Mouse (Mus musculus): Measurements from ENCODE around the gene Fam207a. TPM values are rescaled to one million over a fixed set of nuclear protein-coding genes. Genes with fewer than 3 reads are reported as not detected.
A peak's percentile ranks its signal among the peaks of the same experiment; 100 is the strongest.

Gene Fam207a
- 23.1 and 32.5 TPM in 2 replicates for total RNA-seq (2017)

DNA sequence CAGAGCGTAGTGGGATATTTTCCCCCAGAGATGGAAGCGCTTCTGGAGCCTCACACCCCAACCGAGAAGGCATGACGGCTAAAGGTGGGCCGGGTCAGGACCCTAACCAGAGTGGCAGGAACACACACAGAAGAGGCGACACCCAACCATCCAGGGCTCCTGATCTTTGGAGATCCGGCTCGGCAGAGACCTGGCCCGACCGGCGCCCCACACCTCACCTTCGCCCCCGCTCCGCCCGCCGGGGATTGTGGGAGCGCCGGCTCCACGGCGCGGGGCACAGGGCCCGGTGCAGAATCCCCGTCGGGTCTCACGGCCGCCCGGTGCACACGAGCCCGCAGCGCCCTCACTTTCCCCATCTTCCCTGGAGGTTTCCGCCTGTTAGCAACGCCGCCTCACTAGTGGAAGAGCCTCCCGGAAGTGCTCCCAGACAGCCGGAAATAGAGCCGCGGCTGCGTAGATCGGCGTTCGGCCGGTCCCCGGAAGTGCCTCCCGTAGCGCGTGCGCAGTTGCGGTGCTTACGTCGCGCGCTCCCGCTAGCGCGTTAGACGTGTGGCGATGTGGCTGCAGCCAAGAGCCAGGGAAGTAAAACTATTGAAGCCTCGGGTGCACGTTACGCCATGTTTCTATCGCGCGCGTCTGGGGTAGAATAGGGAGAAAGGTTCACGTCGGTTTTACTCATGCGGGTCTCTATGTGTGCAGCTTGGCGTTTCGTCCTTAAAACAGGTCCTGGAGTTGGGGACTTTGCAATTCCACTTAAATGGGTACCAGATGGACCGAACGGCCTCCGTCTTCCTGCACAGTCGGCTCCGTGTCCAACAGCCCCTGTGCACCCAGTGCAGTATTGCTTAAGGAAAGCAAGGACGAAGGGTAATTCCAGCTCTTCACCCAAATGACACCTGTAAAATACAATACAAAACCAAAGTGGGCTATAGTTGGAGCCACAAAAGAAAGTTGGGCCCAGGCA lies at the start of gene Fam207a:
Gene Fam207a, minus strand, starts transcription at position 401 of the 964 bp plus-strand sequence.
- ATAC-seq (replicated peaks; ENCODE audit: low read depth, poor library complexity, severe bottlenecking): peak; percentile 89

DNA sequence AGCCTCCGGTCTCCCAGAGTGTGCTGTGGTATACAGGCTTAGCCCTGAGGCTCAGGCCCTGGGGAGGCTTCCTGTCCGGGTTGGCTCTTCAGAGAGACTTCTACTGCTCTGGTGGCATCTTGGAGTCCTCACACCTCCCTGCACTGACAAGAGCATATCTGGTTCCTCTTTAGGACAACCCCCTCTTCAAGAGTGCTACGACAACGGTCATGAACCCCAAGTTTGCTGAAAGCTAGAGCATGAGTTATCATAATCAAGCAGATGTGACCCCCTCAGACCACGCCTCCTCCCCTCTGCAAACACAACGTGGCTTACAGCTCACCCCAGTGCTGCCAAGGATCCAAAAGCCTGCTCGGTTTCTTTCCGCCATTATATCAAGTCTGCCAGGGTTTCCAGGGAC lies 49.4 kb upstream of the Fam207a start:
- ATAC-seq (replicated peaks; ENCODE audit: low read depth, poor library complexity, severe bottlenecking): peak; percentile 37

DNA sequence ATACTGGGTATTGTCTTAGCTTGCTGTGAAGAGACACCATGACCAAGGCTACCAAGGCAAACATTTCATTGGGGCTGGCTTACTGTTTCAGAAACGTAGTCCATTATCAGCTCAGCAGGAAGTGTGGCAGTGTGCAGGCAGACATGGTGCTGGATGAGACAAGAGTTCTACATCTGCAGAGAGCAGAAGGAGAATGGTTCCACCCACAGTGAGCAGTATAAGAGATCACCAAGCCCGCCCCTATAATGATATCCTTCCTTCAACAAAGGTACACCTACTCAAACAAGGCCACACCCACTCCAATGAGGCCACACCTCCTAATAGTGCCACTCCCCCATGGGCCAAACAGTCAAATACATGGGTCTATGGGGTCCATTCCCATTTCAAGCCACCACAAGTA lies 45.9 kb upstream of the Fam207a start:
- no peak for ATAC-seq (replicated peaks; ENCODE audit: low read depth, poor library complexity, severe bottlenecking)

DNA sequence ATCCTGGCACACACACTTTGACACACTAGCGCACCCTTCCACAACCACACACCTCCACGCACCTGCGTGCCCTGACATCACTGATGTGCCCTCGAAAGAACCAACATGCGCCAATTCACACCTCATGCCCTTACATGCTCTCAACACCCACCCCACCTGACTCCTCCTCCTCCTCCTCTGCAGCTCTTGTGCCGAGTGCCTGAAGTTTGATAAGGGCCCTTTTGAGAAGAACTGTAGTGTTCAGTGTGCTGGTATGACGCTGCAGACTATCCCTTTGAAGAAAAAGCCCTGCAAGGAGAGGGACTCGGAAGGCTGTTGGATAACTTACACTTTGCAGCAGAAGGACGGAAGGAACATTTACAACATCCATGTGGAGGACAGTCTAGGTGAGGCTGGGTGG lies 45.2 kb upstream of the Fam207a start:
- no peak for ATAC-seq (replicated peaks; ENCODE audit: low read depth, poor library complexity, severe bottlenecking)

DNA sequence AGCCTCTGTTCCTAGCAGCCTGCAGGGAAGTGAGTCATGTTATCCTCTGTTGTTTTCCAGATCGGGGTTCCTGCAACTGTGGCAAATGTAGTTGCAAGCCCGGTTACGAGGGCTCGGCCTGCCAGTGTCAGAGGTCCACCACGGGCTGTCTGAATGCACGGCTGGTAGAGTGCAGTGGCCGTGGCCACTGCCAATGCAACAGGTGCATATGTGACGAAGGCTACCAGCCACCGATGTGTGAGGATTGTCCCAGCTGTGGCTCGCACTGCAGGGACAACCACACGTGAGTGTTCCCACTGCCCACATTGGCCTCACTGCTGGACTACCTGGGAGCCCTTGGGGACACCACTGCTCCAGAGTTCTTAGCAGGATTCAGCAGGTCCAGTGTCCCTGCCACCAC lies 44.5 kb upstream of the Fam207a start:
- ATAC-seq (replicated peaks; ENCODE audit: low read depth, poor library complexity, severe bottlenecking): no peak

DNA sequence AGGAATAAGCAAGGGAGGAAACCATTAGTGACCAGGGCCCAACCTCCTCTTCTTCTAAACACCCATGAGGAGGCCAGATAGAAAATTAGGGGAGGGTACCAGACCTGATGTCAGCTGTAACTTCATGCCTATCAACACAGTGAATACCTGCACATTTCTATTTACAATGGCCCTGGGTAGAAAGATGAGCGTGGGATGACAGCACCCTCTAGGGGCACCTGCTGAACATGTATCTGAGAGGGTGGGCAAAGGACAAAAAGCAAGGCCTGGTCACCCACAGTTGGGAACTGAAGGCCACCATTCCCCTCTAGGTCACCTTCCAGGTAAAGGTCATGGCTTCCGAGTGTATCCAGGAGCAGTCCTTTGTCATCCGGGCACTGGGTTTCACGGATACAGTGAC lies 42.1 kb upstream of the Fam207a start:
- peak; percentile 47; the same call in 1 of the 2 replicates for ATAC-seq (replicated peaks; ENCODE audit: low read depth, poor library complexity, severe bottlenecking)

DNA sequence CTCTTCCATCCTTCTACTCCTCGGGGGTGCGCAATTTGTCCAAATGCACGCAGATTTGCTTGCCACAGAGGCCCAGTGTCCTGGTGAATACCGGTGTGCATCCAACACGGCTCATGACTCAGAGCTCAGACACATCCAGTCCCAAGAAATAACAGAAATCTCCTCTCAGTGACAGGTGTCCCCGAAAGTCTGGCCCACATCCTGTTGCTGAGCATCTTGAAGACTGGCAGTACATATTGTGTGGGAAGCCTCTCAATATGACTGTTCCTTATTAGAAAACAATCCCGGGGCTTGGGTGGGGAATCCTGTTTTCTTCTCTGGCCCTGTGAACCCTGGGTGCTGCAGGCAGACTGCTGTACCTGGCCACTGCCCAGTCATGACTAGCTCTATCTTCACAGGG lies 41.0 kb upstream of the Fam207a start:
- no peak for ATAC-seq (replicated peaks; ENCODE audit: low read depth, poor library complexity, severe bottlenecking)

DNA sequence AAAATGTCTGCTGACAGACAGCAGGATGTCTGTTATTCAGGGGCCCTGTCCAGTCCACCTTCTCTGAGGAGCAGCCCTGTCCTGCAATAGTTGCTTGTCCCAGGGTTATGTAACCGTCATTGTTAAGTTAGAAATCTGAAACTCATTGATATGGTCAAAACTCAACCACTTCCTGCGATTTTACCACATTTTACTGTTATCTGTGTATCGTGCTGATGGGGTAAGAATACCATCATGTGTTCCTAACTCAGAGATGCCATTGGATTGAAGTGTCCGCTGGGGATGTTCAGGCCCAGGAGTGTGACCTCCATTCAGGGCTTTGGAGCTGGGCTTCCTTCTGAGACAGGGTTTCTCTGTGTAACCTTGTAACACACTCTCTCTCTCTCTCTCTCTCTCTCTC lies 39.3 kb upstream of the Fam207a start:
- peak; percentile 38 for ATAC-seq (replicated peaks; ENCODE audit: low read depth, poor library complexity, severe bottlenecking)

DNA sequence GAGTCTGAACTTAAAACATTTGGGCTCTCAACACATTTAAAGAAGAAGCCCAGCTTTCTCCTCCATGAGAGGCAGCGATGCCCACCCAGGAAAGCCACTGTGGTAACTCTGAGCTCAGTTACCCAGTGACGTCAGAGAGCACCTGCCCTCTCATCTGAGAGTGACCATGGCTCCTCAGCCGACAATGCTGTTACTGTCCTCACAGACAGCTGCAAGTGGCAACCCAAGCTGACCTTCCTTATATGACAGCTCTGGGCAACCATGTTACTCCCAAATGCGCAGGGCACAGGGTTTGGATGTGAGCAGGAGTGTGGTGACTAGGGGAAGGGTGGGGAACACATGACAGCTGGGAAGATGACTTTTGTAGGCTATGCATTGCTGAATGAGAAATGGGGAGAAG lies 37.7 kb upstream of the Fam207a start:
- ATAC-seq (replicated peaks; ENCODE audit: low read depth, poor library complexity, severe bottlenecking): no peak

DNA sequence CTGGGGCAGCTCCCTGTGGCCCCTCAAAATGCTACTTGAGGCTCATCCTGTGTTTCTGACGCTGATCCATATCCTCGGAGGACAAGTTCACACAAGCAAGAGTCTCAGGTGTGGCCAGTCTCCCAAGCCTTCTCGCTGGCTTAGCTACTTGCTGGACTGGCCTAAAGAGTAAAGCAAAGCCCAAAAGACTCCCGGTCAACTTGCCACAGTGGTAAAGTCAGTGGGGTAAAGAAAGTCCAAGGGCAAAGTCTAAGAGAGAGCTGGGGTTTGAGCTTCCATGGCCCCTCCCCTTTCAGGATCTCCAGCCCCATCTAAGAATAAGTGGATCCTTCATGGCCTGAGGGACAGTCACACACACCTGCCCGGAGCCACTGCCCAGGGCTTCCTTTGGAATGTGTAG lies 36.6 kb upstream of the Fam207a start:
- no peak for ATAC-seq (replicated peaks; ENCODE audit: low read depth, poor library complexity, severe bottlenecking)

DNA sequence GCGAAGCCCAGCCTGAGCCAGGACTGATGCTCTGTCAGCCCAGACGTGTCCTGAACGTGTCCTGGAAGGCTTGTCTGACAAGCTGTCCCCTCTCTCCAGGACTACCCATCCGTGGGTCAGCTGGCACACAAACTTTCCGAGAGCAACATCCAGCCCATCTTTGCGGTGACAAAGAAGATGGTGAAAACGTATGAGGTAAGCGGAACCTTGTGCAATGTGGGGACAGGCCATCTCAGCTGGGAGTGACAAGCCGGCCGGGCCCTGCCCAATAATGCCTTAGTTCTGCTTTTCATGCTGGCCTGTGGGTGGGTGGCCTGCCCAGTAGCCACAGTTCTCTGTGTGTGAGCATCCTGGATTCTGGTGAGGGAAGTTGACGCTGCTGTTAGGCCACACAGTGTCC lies 35.3 kb upstream of the Fam207a start:
- ATAC-seq (replicated peaks; ENCODE audit: low read depth, poor library complexity, severe bottlenecking): peak; percentile 95

DNA sequence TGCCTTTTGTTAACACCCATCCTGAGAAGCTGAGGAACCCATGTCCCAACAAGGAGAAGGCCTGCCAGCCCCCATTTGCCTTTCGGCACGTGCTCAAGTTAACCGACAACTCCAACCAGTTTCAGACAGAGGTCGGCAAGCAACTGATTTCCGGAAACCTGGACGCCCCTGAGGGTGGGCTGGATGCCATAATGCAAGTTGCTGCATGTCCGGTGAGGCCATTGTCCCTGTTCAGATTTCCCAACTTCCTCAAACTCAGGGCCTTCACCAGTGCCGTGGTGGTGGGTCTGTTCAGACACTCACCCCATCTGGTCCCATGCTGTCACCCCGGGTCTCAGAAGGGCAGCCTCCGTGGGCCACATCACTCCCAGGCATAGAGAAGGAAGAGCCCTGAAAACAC lies 33.0 kb upstream of the Fam207a start:
- no peak for ATAC-seq (replicated peaks; ENCODE audit: low read depth, poor library complexity, severe bottlenecking)

DNA sequence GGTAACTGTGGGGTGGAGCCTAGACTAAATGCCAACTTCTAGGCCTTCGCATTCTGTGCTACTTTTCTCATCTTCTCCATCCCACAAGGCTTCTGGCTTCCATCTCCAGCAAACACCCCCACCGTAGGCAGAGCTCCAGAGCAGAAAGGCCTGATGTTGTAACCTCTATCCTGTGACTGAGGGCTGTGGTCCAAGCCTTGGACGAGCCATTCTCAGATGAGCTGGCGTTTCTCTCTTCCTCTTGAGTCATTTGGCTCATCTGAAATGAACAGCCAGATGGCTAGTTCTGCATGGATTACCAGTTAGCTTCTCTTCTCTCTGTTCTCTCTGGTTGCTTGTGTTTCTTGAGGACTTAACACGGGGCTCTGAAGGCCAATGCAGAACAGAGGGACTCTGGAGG lies 29.3 kb upstream of the Fam207a start:
- ATAC-seq (replicated peaks; ENCODE audit: low read depth, poor library complexity, severe bottlenecking): peak; percentile 57

DNA sequence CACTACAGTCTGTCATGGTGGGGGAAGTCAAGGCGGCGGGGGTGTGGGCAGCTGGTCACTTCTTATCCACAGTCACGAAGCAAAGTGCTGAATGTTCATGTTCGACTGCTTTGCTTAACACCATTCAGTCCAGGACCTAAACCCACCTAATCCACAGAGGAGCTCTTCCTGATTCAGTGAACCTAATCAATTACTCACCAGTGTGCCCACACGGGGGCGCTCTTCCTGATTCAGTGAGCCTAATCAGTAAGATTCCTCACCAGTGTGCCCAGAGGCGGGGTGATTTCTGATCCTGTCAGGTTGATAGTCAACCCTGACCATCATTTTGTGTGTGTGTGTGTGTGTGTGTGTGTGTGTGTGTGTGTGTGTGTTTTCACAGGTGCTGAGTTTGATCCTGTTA lies 27.6 kb upstream of the Fam207a start:
- peak; percentile 42; the same call in 1 of the 2 replicates for ATAC-seq (replicated peaks; ENCODE audit: low read depth, poor library complexity, severe bottlenecking)

DNA sequence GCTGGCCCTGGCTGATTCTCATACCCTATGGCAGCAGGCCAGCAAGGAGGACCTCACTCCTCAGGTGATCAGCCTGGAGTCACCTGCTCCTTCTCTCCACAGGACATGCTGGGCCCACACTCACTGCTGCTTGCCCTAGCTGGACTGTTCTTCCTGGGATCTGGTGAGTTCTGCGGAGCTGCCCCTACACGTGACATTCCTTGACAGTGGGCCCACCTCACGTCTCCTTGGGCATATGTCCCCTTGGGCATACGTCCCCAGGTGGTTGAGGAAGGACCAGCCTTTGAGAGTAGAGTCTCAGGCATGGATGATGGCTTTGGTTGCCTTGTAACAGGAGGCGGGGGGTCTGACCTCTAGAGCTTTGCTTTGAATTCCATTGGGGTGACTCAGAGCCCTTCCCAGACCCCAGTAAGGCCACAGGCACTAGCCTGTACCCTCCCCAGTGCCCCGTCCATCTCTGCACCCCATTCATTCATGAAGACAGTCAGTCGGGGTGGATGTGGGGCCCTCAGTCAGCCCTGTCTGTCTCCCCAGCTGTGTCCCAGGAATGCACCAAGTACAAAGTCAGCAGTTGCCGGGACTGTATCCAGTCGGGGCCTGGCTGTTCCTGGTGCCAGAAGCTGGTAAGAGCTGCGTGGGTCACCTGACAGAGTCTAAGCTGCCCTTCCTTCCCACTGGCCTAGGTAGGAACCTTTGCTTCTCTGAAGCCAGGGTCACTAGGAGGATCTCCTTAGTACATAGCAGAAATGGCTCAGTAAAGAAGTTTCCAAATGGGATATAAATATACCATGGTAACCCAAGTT lies 26.5 kb upstream of the Fam207a start:
- ATAC-seq (replicated peaks; ENCODE audit: low read depth, poor library complexity, severe bottlenecking): no peak

DNA sequence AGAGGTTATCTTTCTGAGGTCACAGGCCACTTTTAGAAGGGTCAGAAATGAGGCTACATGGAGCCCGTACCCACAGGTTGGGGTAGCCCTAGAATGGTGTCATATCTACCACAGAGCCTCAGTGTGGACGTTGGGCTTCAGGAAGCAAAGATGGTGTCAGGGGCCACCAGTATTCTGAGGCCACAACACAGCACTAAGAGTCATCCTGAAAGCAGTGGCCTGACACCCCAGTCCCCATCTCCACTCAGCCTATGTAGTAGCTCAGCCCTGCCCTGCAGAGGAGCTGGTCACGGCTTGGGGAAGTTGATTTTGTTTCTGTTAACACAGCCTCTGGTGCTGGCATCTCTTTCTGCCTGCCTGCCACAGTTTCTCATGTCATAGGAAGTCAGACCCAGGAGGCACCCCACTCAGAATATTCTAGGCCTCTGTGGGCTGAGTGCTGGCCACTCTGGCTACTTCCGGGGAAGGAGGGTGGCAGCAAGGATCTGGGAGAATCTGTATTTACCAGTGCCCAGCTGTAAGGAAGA lies 25.1 kb upstream of the Fam207a start:
- ATAC-seq (replicated peaks; ENCODE audit: low read depth, poor library complexity, severe bottlenecking): peak; percentile 36

DNA sequence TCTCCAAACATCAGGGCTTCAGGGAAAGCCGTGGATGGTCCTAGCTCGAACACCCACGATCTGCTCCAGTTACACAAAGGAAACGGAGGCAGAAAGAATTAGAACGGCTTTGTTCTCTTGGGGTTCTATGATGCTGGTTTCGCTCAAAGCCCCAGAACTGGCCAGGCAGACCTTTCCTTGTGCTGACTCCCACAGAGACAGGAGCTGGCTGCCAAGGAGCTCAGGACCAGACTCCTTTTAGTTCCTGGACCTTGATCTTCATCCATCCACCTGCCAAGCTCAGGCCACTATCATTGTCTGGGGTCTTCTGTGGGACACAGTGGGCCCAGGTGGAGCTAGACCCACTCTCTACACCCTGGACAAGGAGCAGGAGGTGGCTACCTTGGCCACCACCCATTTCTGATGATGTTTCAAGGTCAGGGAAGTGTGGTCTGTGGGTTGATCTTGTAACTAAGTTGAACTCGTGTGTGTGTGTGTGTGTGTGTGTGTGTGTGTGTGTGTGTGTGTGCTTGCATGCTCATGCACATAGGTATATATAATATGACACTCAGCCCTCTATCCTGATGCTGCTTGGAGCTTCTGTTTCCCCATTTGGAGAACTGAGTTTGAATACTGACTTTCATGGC lies 23.8 kb upstream of the Fam207a start:
- no peak for ATAC-seq (replicated peaks; ENCODE audit: low read depth, poor library complexity, severe bottlenecking)

DNA sequence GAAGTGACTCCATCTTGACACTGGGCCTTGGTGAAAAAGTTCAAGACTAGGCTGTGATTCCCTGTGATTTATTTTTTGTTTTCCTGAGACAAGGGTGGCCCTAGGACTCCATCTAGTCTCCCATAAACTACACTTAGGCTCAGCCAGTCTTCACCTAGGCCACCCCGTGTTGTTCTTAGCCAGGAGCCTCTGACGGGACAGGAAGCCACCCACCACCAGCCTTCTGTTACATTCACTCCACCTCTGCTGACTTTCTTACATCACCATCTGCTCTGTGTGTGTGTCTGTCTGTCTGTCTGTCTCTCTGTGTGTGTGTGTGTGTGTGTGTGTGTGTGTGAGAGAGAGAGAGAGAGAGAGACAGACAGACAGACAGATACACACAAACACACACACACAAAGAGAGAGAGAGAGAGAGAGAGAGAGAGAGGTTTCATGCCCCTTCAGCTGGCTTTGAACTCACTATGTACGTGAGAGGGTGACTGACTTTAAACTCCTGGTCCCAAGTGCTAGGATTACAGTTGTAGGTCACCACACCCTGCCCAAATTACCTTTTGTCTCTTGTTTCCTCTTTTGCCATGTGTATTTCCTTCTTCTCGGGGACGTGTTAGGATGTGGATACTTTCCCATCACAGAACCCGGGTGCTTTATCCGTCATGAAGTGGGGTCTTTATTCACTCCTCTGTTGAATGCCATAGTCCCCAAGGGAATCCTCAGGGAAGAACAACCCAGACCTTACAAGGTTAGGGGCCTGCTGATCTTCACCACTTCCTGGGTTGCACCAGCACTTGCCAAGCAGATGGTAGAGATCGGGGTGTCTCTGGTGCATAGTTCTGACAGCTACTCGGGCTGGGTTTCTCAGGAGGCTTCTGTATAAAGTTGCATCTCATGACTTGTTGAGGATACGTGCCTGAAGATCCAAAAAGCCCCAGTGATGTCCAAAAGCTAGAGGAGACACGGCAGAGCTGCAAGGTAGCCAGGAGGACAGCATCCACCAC lies 21.9 kb upstream of the Fam207a start:
- ATAC-seq (replicated peaks; ENCODE audit: low read depth, poor library complexity, severe bottlenecking): no peak

DNA sequence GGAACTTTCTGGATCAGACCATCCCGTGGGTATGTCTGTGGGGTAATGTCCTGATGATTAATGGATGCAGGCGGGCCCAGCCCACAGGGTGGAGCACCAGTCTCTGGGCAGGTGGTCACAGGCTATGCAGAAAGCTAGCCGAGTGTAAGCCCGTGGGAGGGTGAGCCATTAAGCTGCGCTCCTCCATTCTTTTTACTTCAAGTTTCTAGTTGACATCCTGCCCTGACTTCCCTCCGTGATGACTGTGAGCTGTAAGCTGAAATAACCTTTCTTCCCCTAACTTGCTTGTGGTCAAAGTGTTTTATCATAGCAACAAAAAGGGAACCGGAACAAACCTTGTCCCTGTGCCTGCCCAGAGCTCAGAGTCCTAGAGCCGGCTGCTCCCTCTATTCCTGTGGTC lies 21.1 kb upstream of the Fam207a start:
- peak; percentile 72 for ATAC-seq (replicated peaks; ENCODE audit: low read depth, poor library complexity, severe bottlenecking)
